Mouse (Mus musculus): ENCODE data around the gene Kif17. TPM values are rescaled to one million over a fixed set of nuclear protein-coding genes. Genes with fewer than 3 reads are reported as not detected.

Kif17 gene
- polyA plus RNA-seq, 1 experiment = 1.6 TPM

GRCm38 (mm10) chr4:138246756-138247665 lies 3.2 kb upstream of the Kif17 start:
- WGBS = 45% methylated on average over 27 of the region's 27 CpGs

GRCm38 (mm10) chr4:138251819-138252218 lies 1.6 kb downstream of the Kif17 start:
- peak overlapping the region; percentile 23 for H3K27ac ChIP-seq (ENCODE audit: control insufficient read depth, insufficient read depth, low read depth, low read length, poor library complexity)
- H3K4me1 ChIP-seq (ENCODE audit: control insufficient read depth, insufficient read depth, low read length) = peaks cover 2% of the 10 kb centered on the region
- WGBS = under 1% methylated on average over 14 of the region's 14 CpGs
- H3K4me3 ChIP-seq (replicated peaks; ENCODE audit: control insufficient read depth, low read depth, low read length) = peak overlapping the region; percentile 53
- peak; percentile 25; the same call in 1 of the 2 replicates for TF ChIP-seq CTCF (IDR thresholded peaks at IDR 0.05; ENCODE audit: control insufficient read depth, insufficient read depth, low read length)
- no peak for TF ChIP-seq POLR2A (IDR thresholded peaks at IDR 0.05; ENCODE audit: borderline replicate concordance, control insufficient read depth, low read depth, low read length)

More at GRCm38 (mm10) chr4:138246756-138247665, 3.2 kb upstream of the Kif17 start:
- H3K4me3 ChIP-seq (replicated peaks; ENCODE audit: control insufficient read depth, low read depth, low read length) = no peak overlapping the region
- TF ChIP-seq POLR2A (IDR thresholded peaks at IDR 0.05; ENCODE audit: borderline replicate concordance, control insufficient read depth, low read depth, low read length) (no peak), CTCF (IDR thresholded peaks at IDR 0.05; ENCODE audit: control insufficient read depth, insufficient read depth, low read length) (no peak)
- peaks cover 2% of the 10 kb centered on the region for H3K4me1 ChIP-seq (ENCODE audit: control insufficient read depth, insufficient read depth, low read length)
- H3K27ac ChIP-seq (ENCODE audit: control insufficient read depth, insufficient read depth, low read depth, low read length, poor library complexity) = peak overlapping the region; percentile 44; the same call in 1 of the 2 replicates

- Histone ChIP-seq H3K4me1 (ENCODE audit: control insufficient read depth, insufficient read depth, low read length) (peaks cover 3% of the 10 kb centered on the region), H3K27ac (ENCODE audit: control insufficient read depth, insufficient read depth, low read depth, low read length, poor library complexity) (peak overlapping the region; percentile 23; the same call in 1 of the 2 replicates), H3K4me3 (replicated peaks; ENCODE audit: control insufficient read depth, low read depth, low read length) (peak overlapping the region; percentile 53)
- 7% methylated on average over 5 of the region's 5 CpGs for WGBS
- no peak for TF ChIP-seq POLR2A (IDR thresholded peaks at IDR 0.05; ENCODE audit: borderline replicate concordance, control insufficient read depth, low read depth, low read length)
- TF ChIP-seq CTCF (IDR thresholded peaks at IDR 0.05; ENCODE audit: control insufficient read depth, insufficient read depth, low read length) = no peak
Measured at GRCm38 (mm10) chr4:138252231-138252630, 2.0 kb downstream of the Kif17 start.

GRCm38 (mm10) chr4:138257116-138257687 lies 7.0 kb downstream of the Kif17 start:
- no peak overlapping the region for H3K4me3 ChIP-seq (replicated peaks; ENCODE audit: control insufficient read depth, low read depth, low read length)
- whole genome bisulfite sequencing = 7% methylated on average over 22 of the region's 22 CpGs
- H3K4me1 ChIP-seq (ENCODE audit: control insufficient read depth, insufficient read depth, low read length) = peaks cover 9% of the 10 kb centered on the region; the same call in 1 of the 2 replicates
- H3K27ac ChIP-seq (ENCODE audit: control insufficient read depth, insufficient read depth, low read depth, low read length, poor library complexity) = peak overlapping the region; percentile 51
- TF ChIP-seq CTCF (IDR thresholded peaks at IDR 0.05; ENCODE audit: control insufficient read depth, insufficient read depth, low read length) (no peak), POLR2A (IDR thresholded peaks at IDR 0.05; ENCODE audit: borderline replicate concordance, control insufficient read depth, low read depth, low read length) (no peak)

GRCm38 (mm10) chr4:138258663-138259062 lies 8.4 kb downstream of the Kif17 start:
- peaks cover 9% of the 10 kb centered on the region; the same call in 1 of the 2 replicates for H3K4me1 ChIP-seq (ENCODE audit: control insufficient read depth, insufficient read depth, low read length)
- WGBS = 42% methylated on average over 7 of the region's 7 CpGs
- peak overlapping the region; percentile 23 for H3K27ac ChIP-seq (ENCODE audit: control insufficient read depth, insufficient read depth, low read depth, low read length, poor library complexity)
- TF ChIP-seq POLR2A (IDR thresholded peaks at IDR 0.05; ENCODE audit: borderline replicate concordance, control insufficient read depth, low read depth, low read length) = no peak
- TF ChIP-seq CTCF (IDR thresholded peaks at IDR 0.05; ENCODE audit: control insufficient read depth, insufficient read depth, low read length) = no peak
- no peak overlapping the region for H3K4me3 ChIP-seq (replicated peaks; ENCODE audit: control insufficient read depth, low read depth, low read length)

- H3K4me1 ChIP-seq (ENCODE audit: control insufficient read depth, insufficient read depth, low read length) = peaks cover 9% of the 10 kb centered on the region; the same call in 1 of the 2 replicates
- H3K27ac ChIP-seq (ENCODE audit: control insufficient read depth, insufficient read depth, low read depth, low read length, poor library complexity) = peak overlapping the region; percentile 23
- H3K4me3 ChIP-seq (replicated peaks; ENCODE audit: control insufficient read depth, low read depth, low read length) = no peak overlapping the region
- 3% methylated on average over 5 of the region's 5 CpGs for WGBS
- no peak for TF ChIP-seq CTCF (IDR thresholded peaks at IDR 0.05; ENCODE audit: control insufficient read depth, insufficient read depth, low read length)
- TF ChIP-seq POLR2A (IDR thresholded peaks at IDR 0.05; ENCODE audit: borderline replicate concordance, control insufficient read depth, low read depth, low read length) = no peak
Measured at GRCm38 (mm10) chr4:138259482-138259881, 9.2 kb downstream of the Kif17 start.

- Histone ChIP-seq H3K27ac (ENCODE audit: control insufficient read depth, insufficient read depth, low read depth, low read length, poor library complexity) (no peak overlapping the region), H3K4me1 (ENCODE audit: control insufficient read depth, insufficient read depth, low read length) (peaks cover 9% of the 10 kb centered on the region; the same call in 1 of the 2 replicates), H3K4me3 (replicated peaks; ENCODE audit: control insufficient read depth, low read depth, low read length) (peak overlapping the region; percentile 76)
- whole genome bisulfite sequencing = under 1% methylated on average over 78 of the region's 78 CpGs
- no peak for TF ChIP-seq CTCF (IDR thresholded peaks at IDR 0.05; ENCODE audit: control insufficient read depth, insufficient read depth, low read length)
- TF ChIP-seq POLR2A (IDR thresholded peaks at IDR 0.05; ENCODE audit: borderline replicate concordance, control insufficient read depth, low read depth, low read length) = peak; percentile 30; the same call in 1 of the 2 replicates
Measured at GRCm38 (mm10) chr4:138261843-138262681, 11.8 kb downstream of the Kif17 start.
